Mouse (Mus musculus) midbrain, embryonic 16.5 days (tissue): ENCODE results near the gene Palb2. TPM values are rescaled to one million over a fixed set of nuclear protein-coding genes. Genes with fewer than 3 reads are reported as not detected.

Experiments
- ATAC-seq: fragments of 200-750 bp; cut with Nextera tagmentation; 2 replicates; pipeline ENCODE4 v1.8.0; 2017; ENCODE audit warnings: moderate TSS enrichment
- H3K27ac ChIP-seq: fragments of 300-500 bp; sonication (generic); 2 replicates; pipeline ENCODE4 v1.5.1; 2014; ENCODE audit warnings: mild to moderate bottlenecking, low read length, mixed read lengths
- H3K27me3 ChIP-seq: fragments of 300-500 bp; sonication (generic); 2 replicates; pipeline ENCODE4 v1.6.1; 2014; ENCODE audit warnings: low read depth, low read length, mixed read lengths; ENCODE audit not compliant: control insufficient read depth, insufficient read depth
- H3K36me3 ChIP-seq: fragments of 300-500 bp; sonication (generic); 2 replicates; pipeline ENCODE4 v1.6.1; 2014; ENCODE audit warnings: mild to moderate bottlenecking, low read length, moderate library complexity, mixed read lengths; ENCODE audit not compliant: control insufficient read depth, insufficient read depth
- H3K4me1 ChIP-seq: fragments of 300-500 bp; sonication (generic); 2 replicates; pipeline ENCODE4 v1.6.1; 2014; ENCODE audit warnings: mild to moderate bottlenecking, low read length, mixed read lengths; ENCODE audit not compliant: control insufficient read depth, insufficient read depth
- H3K4me2 ChIP-seq: fragments of 300-500 bp; sonication (generic); 2 replicates; pipeline ENCODE4 v1.6.1; 2014; ENCODE audit warnings: mild to moderate bottlenecking, low read length, mixed read lengths
- H3K4me3 ChIP-seq: fragments of 300-500 bp; sonication (generic); 2 replicates; pipeline ENCODE4 v1.5.1; 2014; ENCODE audit warnings: low read depth, mild to moderate bottlenecking, low read length, moderate library complexity, mixed read lengths
- H3K9ac ChIP-seq: fragments of 300-500 bp; sonication (generic); 2 replicates; pipeline ENCODE4 v1.6.1; 2014; ENCODE audit warnings: low read depth, low read length, mixed read lengths
- H3K9me3 ChIP-seq: fragments of 300-500 bp; sonication (generic); replicated peaks from 2 replicates; pipeline ENCODE4 v1.6.1; 2014; ENCODE audit warnings: mild to moderate bottlenecking, low read length, mixed read lengths; ENCODE audit not compliant: control insufficient read depth, poor library complexity, severe bottlenecking
- WGBS: fragments of 180-500 bp; shearing (Covaris S2); extraction: QIAGEN DNeasy Blood & Tissue Kit; methylation state at CpG from one replicate; pipeline ENCODE4 v1.1.7; 2014; 5-methylcytosine and 5-hydroxymethylcytosine counted together
- polyA plus RNA-seq: library from polyadenylated mRNA; unstranded; fragments of >200 nt; fragmentation: Nextera tagmentation; extraction: Ambion mirVana; gene quantifications from 2 replicates; pipeline ENCODE4 v1.2.1, GENCODE M21; 2015

The Palb2 gene
- polyA plus RNA-seq, 1 experiment from 2014 or later = 4.0 TPM

- 5% methylated on average over 13 of the region's 13 CpGs for WGBS
Observed at GRCm38 (mm10) chr7:122158488-122158887, 25.7 kb upstream of the Palb2 start.

GRCm38 (mm10) chr7:122152473-122152872 is 19.7 kb upstream of the Palb2 start:
- H3K4me1 ChIP-seq = no peaks in the 10 kb centered on the region
- H3K9me3 ChIP-seq = no peaks in the 10 kb centered on the region
- H3K4me3 ChIP-seq = no peak overlapping the region
- H3K27me3 ChIP-seq = no peaks in the 10 kb centered on the region
- no peak overlapping the region for H3K9ac ChIP-seq
- 93% methylated on average over 4 of the region's 4 CpGs for WGBS
- no peak overlapping the region for H3K4me2 ChIP-seq
- no peak for ATAC-seq
- no peak overlapping the region for H3K27ac ChIP-seq
- peaks cover 19% of the 10 kb centered on the region for H3K36me3 ChIP-seq

More at GRCm38 (mm10) chr7:122158488-122158887, 25.7 kb upstream of the Palb2 start:
- H3K4me3 ChIP-seq = peak overlapping the region; percentile 58
- no peaks in the 10 kb centered on the region for H3K9me3 ChIP-seq
- H3K9ac ChIP-seq = peak overlapping the region; percentile 70
- no peak overlapping the region for H3K27ac ChIP-seq
- ATAC-seq = no peak
- peaks cover 12% of the 10 kb centered on the region for H3K4me1 ChIP-seq
- peak overlapping the region; percentile 93 for H3K4me2 ChIP-seq
- no peaks in the 10 kb centered on the region for H3K27me3 ChIP-seq
- no peaks in the 10 kb centered on the region for H3K36me3 ChIP-seq

GRCm38 (mm10) chr7:122140991-122141390 is 8.2 kb upstream of the Palb2 start:
- Histone ChIP-seq H3K4me3 (no peak overlapping the region), H3K9me3 (no peaks in the 10 kb centered on the region), H3K27me3 (no peaks in the 10 kb centered on the region), H3K4me2 (no peak overlapping the region), H3K9ac (no peak overlapping the region), H3K4me1 (no peaks in the 10 kb centered on the region), H3K36me3 (peaks cover 39% of the 10 kb centered on the region), H3K27ac (no peak overlapping the region)
- no peak for ATAC-seq

- peaks cover 7% of the 10 kb centered on the region for H3K4me1 ChIP-seq
- no peak overlapping the region for H3K9ac ChIP-seq
- H3K36me3 ChIP-seq = peaks cover 27% of the 10 kb centered on the region
- ATAC-seq = no peak
- H3K9me3 ChIP-seq = no peaks in the 10 kb centered on the region
- 95% methylated on average over 5 of the region's 5 CpGs for whole genome bisulfite sequencing
- H3K27me3 ChIP-seq = no peaks in the 10 kb centered on the region
- H3K4me3 ChIP-seq = no peak overlapping the region
- H3K27ac ChIP-seq = no peak overlapping the region
- H3K4me2 ChIP-seq = no peak overlapping the region
Observed at GRCm38 (mm10) chr7:122138190-122138589, 5.4 kb upstream of the Palb2 start.

- no peak overlapping the region for H3K4me2 ChIP-seq
- H3K9ac ChIP-seq = no peak overlapping the region
- no peak overlapping the region for H3K4me3 ChIP-seq
- H3K4me1 ChIP-seq = peaks cover 10% of the 10 kb centered on the region
- peaks cover 21% of the 10 kb centered on the region for H3K36me3 ChIP-seq
- H3K9me3 ChIP-seq = no peaks in the 10 kb centered on the region
- H3K27ac ChIP-seq = no peak overlapping the region
- ATAC-seq = no peak
- H3K27me3 ChIP-seq = no peaks in the 10 kb centered on the region
Observed at GRCm38 (mm10) chr7:122137071-122137470, 4.3 kb upstream of the Palb2 start.

GRCm38 (mm10) chr7:122135070-122135469 is 2.3 kb upstream of the Palb2 start:
- 71% methylated on average over 10 of the region's 10 CpGs for WGBS

GRCm38 (mm10) chr7:122133338-122133625 is 497 bp upstream of the Palb2 start:
- H3K36me3 ChIP-seq = peaks cover 5% of the 10 kb centered on the region; the same call in 1 of the 2 replicates
- peak overlapping the region; percentile 86 for H3K9ac ChIP-seq
- ATAC-seq = no peak; the same call in 1 of the 2 replicates
- 21% methylated on average over 8 of the region's 8 CpGs for WGBS
- peak overlapping the region; percentile 73 for H3K4me2 ChIP-seq
- no peaks in the 10 kb centered on the region for H3K27me3 ChIP-seq
- peak overlapping the region; percentile 93 for H3K4me3 ChIP-seq
- peaks cover 11% of the 10 kb centered on the region for H3K4me1 ChIP-seq
- peak overlapping the region; percentile 82 for H3K27ac ChIP-seq
- no peaks in the 10 kb centered on the region for H3K9me3 ChIP-seq

More at GRCm38 (mm10) chr7:122135070-122135469, 2.3 kb upstream of the Palb2 start:
- Histone ChIP-seq H3K27me3 (no peaks in the 10 kb centered on the region), H3K4me2 (no peak overlapping the region), H3K9me3 (no peaks in the 10 kb centered on the region), H3K4me1 (peaks cover 11% of the 10 kb centered on the region), H3K9ac (no peak overlapping the region), H3K4me3 (no peak overlapping the region), H3K36me3 (peaks cover 12% of the 10 kb centered on the region; the same call in 1 of the 2 replicates), H3K27ac (no peak overlapping the region)
- no peak for ATAC-seq

GRCm38 (mm10) chr7:122131834-122132233 is 951 bp downstream of the Palb2 start:
- Histone ChIP-seq H3K36me3 (peaks cover 6% of the 10 kb centered on the region; the same call in 1 of the 2 replicates), H3K9ac (no peak overlapping the region), H3K4me3 (peak overlapping the region; percentile 93), H3K27me3 (no peaks in the 10 kb centered on the region), H3K27ac (no peak overlapping the region), H3K4me2 (peak overlapping the region; percentile 88; the same call in 1 of the 2 replicates), H3K4me1 (peaks cover 11% of the 10 kb centered on the region), H3K9me3 (no peaks in the 10 kb centered on the region)
- no peak for ATAC-seq

- Histone ChIP-seq H3K4me2 (no peak overlapping the region), H3K4me1 (no peaks in the 10 kb centered on the region; the same call in 1 of the 2 replicates), H3K4me3 (no peak overlapping the region), H3K36me3 (peaks cover 6% of the 10 kb centered on the region; the same call in 1 of the 2 replicates), H3K9ac (no peak overlapping the region), H3K27me3 (no peaks in the 10 kb centered on the region), H3K27ac (no peak overlapping the region), H3K9me3 (no peaks in the 10 kb centered on the region)
- WGBS = 96% methylated on average over 11 of the region's 11 CpGs
- no peak for ATAC-seq
Observed at GRCm38 (mm10) chr7:122126946-122127345, 5.8 kb downstream of the Palb2 start.
